Comparison of ENCODE assay signal across 15 mouse cellular contexts in the genomic region with DNA sequence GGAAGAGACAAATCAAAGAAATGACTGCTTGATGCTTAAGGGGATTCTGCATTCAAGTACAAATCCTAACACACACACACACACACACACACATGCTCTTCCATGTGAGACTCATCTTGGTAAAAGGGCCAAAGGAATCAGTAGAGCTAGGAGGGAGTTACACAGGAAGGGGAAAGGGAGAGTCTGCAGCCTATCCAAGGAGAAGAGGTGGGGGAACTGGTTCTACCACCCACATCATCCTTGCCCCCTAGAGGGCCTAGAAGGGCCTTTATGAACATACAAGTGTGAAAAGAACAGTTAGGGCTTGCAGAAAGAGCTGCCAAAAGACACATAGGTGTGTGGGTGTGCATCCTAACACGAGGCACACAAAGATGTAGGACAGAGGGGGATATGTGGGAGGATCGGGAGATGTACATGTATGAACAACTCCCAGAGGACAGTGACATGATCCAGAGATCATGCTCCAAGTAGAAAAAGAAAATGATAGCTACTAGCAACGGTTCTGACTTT. TPM values are rescaled to one million over a fixed set of nuclear protein-coding genes. Genes with fewer than 3 reads are reported as not detected.
DNase-seq lines count a peak whose midpoint lies in the region; ATAC-seq and TF ChIP-seq lines count a peak whose summit lies in the region.
"Had no signal": no experiment of that assay in that cellular context is flagged by ENCODE, and none has a peak within 500 bp of the region (broad histone marks: within the 10 kb centered on the region; RNA-seq: fewer than 3 reads in every experiment).

No protein-coding gene starts in this region.

- H3K4me2 ChIP-seq in embryonic facial prominence, embryonic 13.5 days, result no peak overlapping the region
- H3K4me2 ChIP-seq in heart, postnatal 0 days (ENCODE audit: low read depth, low read length), result no peak overlapping the region
- no peak overlapping the region for H3K4me2 ChIP-seq in lung, postnatal 0 days (replicated peaks; ENCODE audit: low read depth, low read length)
- H3K4me2 ChIP-seq: forebrain, embryonic 15.5 days; liver, embryonic 12.5 days; midbrain, embryonic 15.5 days had no signal

- ATAC-seq in embryonic facial prominence, embryonic 13.5 days (ENCODE audit: insufficient number of reproducible peaks, insufficient read depth, low FRiP score, low TSS enrichment, low read depth), result no peak
- no peak; the same call in 1 of the 2 replicates for ATAC-seq in heart, postnatal 0 days (ENCODE audit: insufficient read depth, low read depth)
- ATAC-seq in lung, postnatal 0 days, result peak; percentile 59
- ATAC-seq: CD4-positive, CD25-positive, alpha-beta regulatory T cell, adult 4 months; midbrain, embryonic 15.5 days had no signal

- no peaks in the 10 kb centered on the region for H3K27me3 ChIP-seq in embryonic facial prominence, embryonic 13.5 days
- no peaks in the 10 kb centered on the region for H3K27me3 ChIP-seq in embryonic facial prominence, embryonic 10.5 days (replicated peaks; ENCODE audit: low read depth, poor library complexity, severe bottlenecking)
- no peaks in the 10 kb centered on the region for H3K27me3 ChIP-seq in heart, postnatal 0 days (ENCODE audit: control insufficient read depth, insufficient read depth, low read length)
- H3K27me3 ChIP-seq in lung, postnatal 0 days (replicated peaks; ENCODE audit: insufficient read depth, low read length), result no peaks in the 10 kb centered on the region
- H3K27me3 ChIP-seq in cerebellum, adult 2 months (ENCODE audit: control insufficient read depth, insufficient read depth, low read length), result no peaks in the 10 kb centered on the region
- H3K27me3 ChIP-seq: forebrain, embryonic 15.5 days; liver, embryonic 12.5 days; midbrain, embryonic 15.5 days had no signal

- H3K4me1 ChIP-seq in embryonic facial prominence, embryonic 13.5 days, result peaks cover 14% of the 10 kb centered on the region
- peaks cover 14% of the 10 kb centered on the region for H3K4me1 ChIP-seq in embryonic facial prominence, embryonic 10.5 days
- peaks cover 23% of the 10 kb centered on the region for H3K4me1 ChIP-seq in heart, postnatal 0 days (ENCODE audit: control insufficient read depth, insufficient read depth)
- peaks cover 5% of the 10 kb centered on the region; the same call in 1 of the 2 replicates for H3K4me1 ChIP-seq in lung, postnatal 0 days (ENCODE audit: insufficient read depth, low read depth, low read length)
- no peaks in the 10 kb centered on the region for H3K4me1 ChIP-seq in cerebellum, adult 2 months (ENCODE audit: control insufficient read depth, insufficient read depth, low read length)
- H3K4me1 ChIP-seq: midbrain, embryonic 15.5 days had no signal

- H3K4me3 ChIP-seq in embryonic facial prominence, embryonic 13.5 days, result no peak overlapping the region
- H3K4me3 ChIP-seq in embryonic facial prominence, embryonic 10.5 days, result no peak overlapping the region
- H3K4me3 ChIP-seq in heart, postnatal 0 days (ENCODE audit: low read depth, low read length), result no peak overlapping the region
- no peak overlapping the region for H3K4me3 ChIP-seq in lung, postnatal 0 days (ENCODE audit: low read depth, low read length)
- no peak overlapping the region for H3K4me3 ChIP-seq in cerebellum, adult 2 months (replicated peaks; ENCODE audit: insufficient read depth, low read depth, low read length)
- H3K4me3 ChIP-seq: erythroblast, embryonic 14.5 days; forebrain, embryonic 15.5 days; liver, embryonic 12.5 days; midbrain, embryonic 15.5 days had no signal

- DNase-seq in embryonic facial prominence, embryonic 10.5 days (ENCODE audit: low spot score), result no peak
- DNase-seq in heart, postnatal 0 days (ENCODE audit: low spot score), result no peak
- DNase-seq in heart, adult 9 months (ENCODE audit: low spot score in 2 of 2), result no peak
- peak; percentile 54 for DNase-seq in lung, postnatal 0 days (ENCODE audit: low spot score)
- no peak for DNase-seq in lung, postnatal 10 days
- DNase-seq in adrenal gland, adult 18-20 months (ENCODE audit: low spot score in 2 of 2), result no peak
- no peak for DNase-seq in cerebellum, adult 2 months
- DNase-seq: cerebellum, adult 18-20 months had no signal

- H3K27ac ChIP-seq in embryonic facial prominence, embryonic 13.5 days, result 0 out of 2 replicates have a peak overlapping the region, but pooled peaks have one; percentile 36
- no peak overlapping the region for H3K27ac ChIP-seq in embryonic facial prominence, embryonic 10.5 days (replicated peaks)
- peak overlapping the region; percentile 46; the same call in 1 of the 2 replicates for H3K27ac ChIP-seq in heart, postnatal 0 days (ENCODE audit: low read depth)
- H3K27ac ChIP-seq in lung, postnatal 0 days (ENCODE audit: low read length), result no peak overlapping the region
- H3K27ac ChIP-seq in cerebellum, adult 2 months (ENCODE audit: insufficient read depth, low read length), result no peak overlapping the region
- H3K27ac ChIP-seq: forebrain, embryonic 15.5 days; hindbrain, postnatal 0 days; midbrain, embryonic 15.5 days had no signal

- no peaks in the 10 kb centered on the region for H3K9me3 ChIP-seq in embryonic facial prominence, embryonic 13.5 days
- no peaks in the 10 kb centered on the region for H3K9me3 ChIP-seq in embryonic facial prominence, embryonic 10.5 days
- H3K9me3 ChIP-seq in heart, postnatal 0 days (replicated peaks; ENCODE audit: control insufficient read depth, low read length), result no peaks in the 10 kb centered on the region
- no peaks in the 10 kb centered on the region for H3K9me3 ChIP-seq in lung, postnatal 0 days (ENCODE audit: low read length)
- H3K9me3 ChIP-seq: forebrain, embryonic 15.5 days; liver, embryonic 12.5 days; midbrain, embryonic 15.5 days had no signal

- no peak for TF ChIP-seq EP300 in heart, postnatal 0 days (IDR thresholded peaks at IDR 0.05; ENCODE audit: low read depth)
- no peak for TF ChIP-seq EP300 in lung, postnatal 0 days (IDR thresholded peaks at IDR 0.05)

- no peak overlapping the region for H3K9ac ChIP-seq in embryonic facial prominence, embryonic 13.5 days
- no peak overlapping the region for H3K9ac ChIP-seq in heart, postnatal 0 days (replicated peaks; ENCODE audit: low read depth, low read length)
- no peak overlapping the region for H3K9ac ChIP-seq in lung, postnatal 0 days (replicated peaks; ENCODE audit: low read depth)
- H3K9ac ChIP-seq: forebrain, embryonic 15.5 days; liver, embryonic 12.5 days; midbrain, embryonic 15.5 days had no signal

- WGBS in embryonic facial prominence, embryonic 13.5 days, result 85% methylated on average over 3 of the region's 3 CpGs
- WGBS in embryonic facial prominence, embryonic 10.5 days, result 94% methylated on average over 3 of the region's 3 CpGs
- 72% methylated on average over 3 of the region's 3 CpGs for WGBS in heart, postnatal 0 days
- 82% methylated on average over 3 of the region's 3 CpGs for WGBS in lung, postnatal 0 days
- 98% methylated on average over 3 of the region's 3 CpGs for WGBS in cerebellum, adult 2 months

- peaks cover 97% of the 10 kb centered on the region for H3K36me3 ChIP-seq in embryonic facial prominence, embryonic 13.5 days
- H3K36me3 ChIP-seq in embryonic facial prominence, embryonic 10.5 days (replicated peaks), result peaks cover 99% of the 10 kb centered on the region
- peaks cover 84% of the 10 kb centered on the region for H3K36me3 ChIP-seq in heart, postnatal 0 days (replicated peaks; ENCODE audit: control insufficient read depth, insufficient read depth, low read length)
- peaks cover 20% of the 10 kb centered on the region; the same call in 1 of the 2 replicates for H3K36me3 ChIP-seq in lung, postnatal 0 days (ENCODE audit: insufficient read depth, low read length)

- TF ChIP-seq POLR2A in cerebellum, adult 2 months (IDR thresholded peaks at IDR 0.05; ENCODE audit: borderline replicate concordance, insufficient read depth, low read length), result no peak

- no peak for TF ChIP-seq CTCF in heart, postnatal 0 days (IDR thresholded peaks at IDR 0.05; ENCODE audit: low read depth)
- TF ChIP-seq CTCF in lung, postnatal 0 days (IDR thresholded peaks at IDR 0.05), result peak; percentile 28; the same call in 1 of the 2 replicates
- TF ChIP-seq CTCF in cerebellum, adult 2 months (IDR thresholded peaks at IDR 0.05; ENCODE audit: borderline replicate concordance, insufficient read depth, low read depth, low read length), result no peak

RNA-seq across cellular contexts. Expression of gene Prpf18, which starts 58.0 kb away (rescaled TPM):
- polyA plus RNA-seq in embryonic facial prominence, embryonic 13.5 days (2015; fragmentation: Nextera tagmentation; extraction: Ambion mirVana), result 38.4 and 40.8 TPM in 2 replicates
- polyA plus RNA-seq in embryonic facial prominence, embryonic 10.5 days (2016; fragmentation: Nextera tagmentation; extraction: Ambion mirVana), result 38.0 and 38.4 TPM in 2 replicates
- total RNA-seq in heart, postnatal 0 days (2014; rRNA removed; ENCODE audit: low replicate concordance), result 23.8 and 24.3 TPM in 2 replicates
- polyA plus RNA-seq in heart, postnatal 0 days (2015; fragmentation: Nextera tagmentation; extraction: Ambion mirVana), result 24.5 and 24.6 TPM in 2 replicates
- 39.2 and 46.5 TPM in 2 replicates for polyA plus RNA-seq in lung, postnatal 0 days (2015; fragmentation: Nextera tagmentation; extraction: Ambion mirVana)
- 10 to 100 TPM; 30.9 to 41.5 TPM for total RNA-seq in adrenal gland, adult 18-20 months (2021)
- 45.7 and 47.8 TPM in 2 replicates for polyA plus RNA-seq in cerebellum, adult 2 months (2012; rRNA removed)

Comparison
In these comparisons a context has a peak if more than half of its experiments do, and no peak if none do; other contexts are left out.
1. H3K27ac ChIP-seq: peak in embryonic facial prominence, embryonic 13.5 days (single experiment) and heart, postnatal 0 days (single experiment); none in embryonic facial prominence, embryonic 10.5 days (single experiment), lung, postnatal 0 days (single experiment) and cerebellum, adult 2 months (single experiment).